Mouse (Mus musculus): ENCODE results near the gene Cldn3.
A peak's percentile ranks its signal among the peaks of the same experiment; 100 is the strongest.

GRCm38 (mm10) chr5:134985633-134986297 lies at the start of gene Cldn3:
- TF ChIP-seq CTCF (conservative IDR thresholded peaks at IDR 0.05; ENCODE audit: insufficient read depth, insufficient read length, low read depth, low read length) = no peak
- peak; percentile 75 for TF ChIP-seq POLR2A (IDR thresholded peaks at IDR 0.05; ENCODE audit: low read depth, low read length)

All from kidney, adult 2 months (tissue).